Mouse (Mus musculus) liver, adult 2 months (tissue): Measurements from ENCODE around the gene Tmem39b.

Experiments used
- CTCF ChIP-seq: fragments of 200-500 bp; IDR thresholded peaks from 2 replicates; pipeline ENCODE4 v1.5.1; 2011; ENCODE audit warnings: low read depth, low read length, control low read depth
- POLR2A ChIP-seq: fragments of 200-500 bp; IDR thresholded peaks from 2 replicates; pipeline ENCODE4 v1.6.1; 2011; ENCODE audit warnings: low read length, control low read depth; ENCODE audit not compliant: insufficient read depth; ENCODE audit errors: extremely low read depth

DNA sequence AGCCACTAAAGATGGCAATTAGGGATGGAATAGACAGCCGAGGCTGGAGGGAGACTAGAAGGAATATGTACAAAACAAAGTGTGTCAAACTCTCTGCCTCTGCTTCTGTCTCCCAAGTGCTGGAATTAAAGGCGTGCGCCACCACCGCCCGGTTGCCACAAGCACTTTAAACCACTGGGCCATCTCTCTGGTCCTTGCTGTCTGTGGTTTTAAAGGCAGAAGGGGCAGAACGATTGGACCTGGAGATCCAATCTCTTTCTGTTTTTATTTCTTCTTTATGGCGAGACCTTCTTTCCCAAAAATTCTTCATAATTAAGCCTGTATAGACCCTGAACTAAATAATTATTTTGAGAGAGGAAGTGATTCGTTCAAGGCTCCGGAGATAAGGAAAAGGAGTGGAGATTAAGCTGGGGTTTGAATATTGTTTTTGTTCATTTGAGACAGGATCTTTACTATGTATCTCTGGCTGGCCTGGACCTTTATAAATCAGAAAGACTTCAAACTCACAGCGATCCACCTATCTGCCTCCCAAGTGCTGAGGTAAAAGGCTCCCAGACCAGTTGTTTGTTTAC, 23.7 kb downstream of the Tmem39b start:
- no peak for TF ChIP-seq CTCF
- TF ChIP-seq POLR2A: no peak
